Mouse (Mus musculus): ENCODE data around the gene Pigk.

DNA sequence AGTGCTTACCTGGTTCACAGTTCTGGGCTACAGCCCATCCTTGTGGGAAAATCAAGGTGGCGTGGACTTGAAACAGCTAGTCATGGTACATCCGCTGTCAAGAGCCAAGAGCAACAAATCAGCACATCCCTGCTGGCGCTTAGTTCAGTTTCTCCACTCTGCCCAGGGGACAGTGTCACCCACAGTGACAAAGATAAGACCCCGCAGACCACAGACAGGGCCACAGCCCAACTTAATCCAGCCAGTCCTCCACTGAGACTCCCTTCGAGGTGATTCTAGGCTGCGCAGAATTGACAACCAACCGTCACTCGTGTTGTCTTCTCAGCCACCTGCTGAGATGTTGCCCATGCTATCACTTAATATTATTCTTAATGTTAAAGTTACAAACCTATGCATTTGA lies 211.5 kb downstream of the Pigk start:
- TF ChIP-seq CTCF (IDR thresholded peaks at IDR 0.05) (no peak), EP300 (IDR thresholded peaks at IDR 0.05) (no peak)
